Mouse (Mus musculus): Measurements from ENCODE around the gene Trio.

The Trio gene

DNA sequence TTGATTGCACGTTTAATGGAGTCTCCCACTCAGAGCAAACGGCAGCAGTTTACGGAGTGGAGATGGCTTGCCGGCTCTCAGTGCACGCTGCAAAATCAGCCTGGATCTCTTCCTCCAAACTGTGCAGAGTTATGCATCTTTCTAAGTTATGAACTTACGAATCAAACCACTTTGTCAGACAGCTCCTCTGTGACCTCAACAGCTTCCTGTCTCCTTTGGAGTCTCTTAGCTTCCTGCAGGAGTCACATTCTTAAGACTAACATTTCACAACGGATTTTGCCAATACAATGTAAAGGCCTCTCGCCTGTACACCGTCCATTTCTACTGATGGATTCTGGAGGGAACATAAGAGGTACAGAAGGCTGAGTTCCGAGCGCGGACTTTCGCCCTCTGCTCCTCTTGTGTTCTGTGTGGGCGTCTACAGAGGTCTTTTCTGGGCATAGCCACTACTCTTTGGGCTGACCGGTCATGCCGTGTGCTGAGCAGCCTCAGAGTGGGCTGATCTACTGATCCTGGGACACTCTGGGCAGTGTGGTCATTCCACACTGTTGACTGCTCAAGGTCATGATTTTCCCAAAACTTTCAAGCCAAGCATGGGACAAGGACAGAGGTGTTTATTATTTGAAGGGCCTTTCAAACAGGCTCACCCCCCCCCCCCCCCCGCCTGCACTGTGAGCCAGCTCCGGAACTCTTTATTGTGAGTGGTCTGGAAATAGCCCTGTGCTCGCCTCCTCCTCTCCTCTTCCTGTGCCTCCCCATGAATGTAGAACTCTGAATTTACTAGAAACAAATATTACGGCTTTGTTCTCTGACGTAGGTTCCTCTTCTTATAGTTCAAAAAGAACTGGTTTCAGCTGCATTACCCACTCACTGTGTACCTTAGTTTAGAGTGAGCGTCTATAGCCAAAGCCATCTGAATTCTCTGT is 229.4 kb downstream of the Trio start:
- no peak for DNase-seq (ENCODE audit: low spot score)

DNA sequence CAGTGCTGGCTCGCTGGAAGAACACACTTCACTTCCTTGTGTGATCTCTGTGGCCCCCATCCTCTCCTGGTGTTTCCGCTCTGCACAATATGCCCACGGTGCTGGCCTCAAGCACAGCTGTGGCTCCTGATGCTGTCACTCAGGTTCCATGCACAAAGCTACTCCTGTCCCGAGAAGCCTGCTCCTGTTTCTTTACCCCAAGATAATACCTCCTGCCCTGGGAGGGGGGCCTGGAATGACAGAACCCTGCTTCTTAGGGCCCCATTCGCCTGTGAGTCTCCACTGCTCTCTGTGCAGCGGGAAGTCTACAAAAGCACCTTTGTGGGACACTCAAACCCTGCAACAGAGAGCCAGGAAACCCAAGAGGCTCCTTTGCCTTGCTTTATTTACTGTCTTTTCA is 232.4 kb downstream of the Trio start:
- DNase-seq (ENCODE audit: low spot score): no peak

DNA sequence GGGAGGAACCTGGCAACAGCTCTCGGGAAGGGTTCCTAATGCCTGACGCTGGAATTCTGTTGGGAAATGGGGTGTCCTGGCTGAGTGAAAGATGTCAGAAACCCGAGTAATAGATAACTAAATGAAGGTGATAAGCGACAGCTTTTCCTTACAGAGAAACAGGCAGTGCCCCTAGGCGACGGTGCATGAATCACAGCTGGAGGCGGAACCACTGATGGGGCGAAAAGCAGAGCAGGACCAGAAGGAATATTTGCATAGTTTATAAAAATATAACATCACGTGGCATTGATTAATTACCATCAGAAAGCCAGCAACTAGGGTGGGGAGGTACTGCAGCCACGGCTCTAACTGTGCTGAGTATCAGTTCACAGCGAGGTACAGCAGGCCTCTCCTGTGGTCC is 233.2 kb downstream of the Trio start:
- DNase-seq (ENCODE audit: low spot score): no peak

DNA sequence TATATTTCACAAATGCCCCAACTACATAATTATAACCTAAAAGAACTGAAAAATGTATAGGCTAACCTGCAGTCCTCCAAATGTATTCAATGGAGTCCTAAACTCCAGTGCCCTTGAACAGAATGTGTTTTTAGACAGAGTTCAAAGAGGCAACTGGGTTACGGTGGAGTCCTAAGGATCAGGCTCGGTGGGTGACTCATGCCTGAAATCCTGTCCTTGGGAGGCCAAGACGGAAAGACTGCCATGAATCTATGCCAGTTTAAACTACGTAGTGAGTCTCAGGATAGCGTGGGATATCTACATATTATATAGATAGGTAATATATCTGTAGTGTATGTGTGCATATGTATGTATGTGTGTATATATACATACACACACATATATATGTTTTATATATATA is 234.5 kb downstream of the Trio start:
- no peak for DNase-seq (ENCODE audit: low spot score)

DNA sequence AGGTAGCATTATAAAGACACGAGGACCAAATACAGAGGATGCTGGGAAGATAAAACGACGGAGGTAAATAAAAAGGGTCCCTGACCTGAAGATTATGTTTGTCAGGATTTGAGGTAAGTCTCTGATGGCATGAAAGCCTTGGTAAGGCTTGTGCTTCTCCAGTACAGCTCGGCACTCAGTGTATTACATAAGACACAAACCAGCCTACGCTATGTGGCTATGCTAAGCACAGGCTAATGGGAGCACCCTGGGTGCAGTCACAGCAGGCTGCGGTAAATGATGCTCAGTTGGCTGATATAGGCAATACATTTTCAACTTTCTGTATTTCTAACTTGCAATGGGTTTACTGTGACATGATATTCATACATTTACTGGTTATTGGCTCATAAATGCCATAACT is 234.9 kb downstream of the Trio start:
- DNase-seq (ENCODE audit: low spot score): no peak

DNA sequence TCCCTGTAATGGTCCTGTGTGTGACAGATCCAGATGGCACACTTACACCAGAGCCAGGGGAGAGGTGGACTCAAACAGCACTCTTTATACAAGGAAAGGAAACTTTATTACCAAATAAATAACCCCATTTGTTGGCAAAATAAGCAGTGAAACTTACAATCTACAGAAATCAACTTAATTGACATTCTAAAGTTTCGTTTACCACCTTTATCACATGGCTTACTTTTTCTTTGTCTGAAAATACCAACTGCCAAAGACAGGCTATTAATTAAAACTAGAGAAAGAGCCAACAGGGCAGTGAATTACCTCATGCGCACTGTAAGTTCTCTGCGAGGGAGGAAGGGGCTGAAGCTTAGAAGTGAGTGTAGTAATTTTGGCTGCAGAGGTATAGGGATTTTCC is 236.3 kb downstream of the Trio start:
- no peak for DNase-seq (ENCODE audit: low spot score)

DNA sequence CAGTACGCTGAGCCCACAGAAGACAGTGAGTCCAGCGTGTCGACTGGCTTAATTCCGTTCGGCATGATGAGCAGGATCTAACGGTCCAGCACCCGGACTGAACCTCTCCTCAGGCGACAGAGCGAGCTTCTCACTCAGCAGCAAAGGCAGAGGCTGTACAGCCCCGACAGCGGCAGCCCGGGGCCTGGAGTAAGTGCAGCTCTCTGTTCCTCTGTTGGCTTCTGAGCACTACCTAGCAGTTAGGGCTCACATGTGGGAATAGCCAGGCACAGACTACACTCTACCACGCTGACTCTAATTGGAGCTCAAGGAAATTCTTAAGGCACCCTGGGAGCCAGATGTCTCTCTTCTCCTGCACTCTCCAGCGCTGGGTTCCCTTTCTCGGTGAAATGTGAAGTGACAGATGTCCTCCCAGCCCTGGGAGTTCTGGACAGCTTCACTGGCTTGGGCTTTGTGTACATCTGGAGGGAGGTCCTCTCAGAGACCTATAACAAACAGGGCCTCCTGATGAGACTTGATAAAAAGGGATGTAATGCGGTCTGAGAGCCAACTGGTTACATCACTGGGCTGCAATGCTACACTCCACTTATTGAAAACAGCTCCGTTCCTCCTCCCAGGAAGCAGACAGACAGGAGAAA is 237.4 kb downstream of the Trio start:
- no peak for DNase-seq (ENCODE audit: low spot score)

DNA sequence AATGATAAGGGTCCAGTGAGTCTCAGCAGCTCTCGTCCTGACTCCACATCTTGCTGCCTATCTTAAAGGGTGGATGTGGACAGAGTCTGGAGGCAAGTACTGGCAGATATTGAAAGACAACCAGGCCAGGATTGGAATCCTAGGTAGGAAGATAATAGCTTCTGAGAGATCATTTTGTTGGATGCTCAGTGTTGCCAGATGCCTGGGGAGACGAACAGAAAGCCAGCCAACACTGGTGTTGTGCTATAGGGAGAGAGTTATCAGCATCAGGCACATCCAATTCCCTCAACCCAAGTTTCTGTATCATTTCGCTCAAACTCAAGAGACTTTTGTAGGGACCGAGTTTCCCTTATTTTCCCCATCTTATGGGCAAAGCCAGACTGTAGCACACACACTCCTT is 238.5 kb downstream of the Trio start:
- DNase-seq (ENCODE audit: low spot score): no peak

DNA sequence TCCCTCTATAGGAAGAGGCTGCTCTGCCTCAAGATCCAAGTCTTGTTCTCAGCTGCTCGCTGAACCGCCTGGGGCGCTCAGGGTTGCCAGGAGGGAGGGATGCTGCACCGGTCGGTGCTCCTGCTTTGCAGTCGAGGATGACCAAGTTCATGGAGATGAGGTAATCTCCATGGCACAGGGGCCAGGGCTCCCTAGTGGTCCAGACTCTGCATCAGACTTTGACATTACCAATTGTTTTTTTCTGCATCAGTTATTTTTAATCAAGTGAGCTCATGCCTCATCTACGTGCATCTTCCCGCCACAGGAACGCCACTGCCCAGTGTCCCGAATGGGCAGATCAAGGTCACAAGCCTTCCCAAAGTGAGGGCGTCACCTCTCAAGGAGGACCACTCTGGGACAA is 239.2 kb downstream of the Trio start:
- DNase-seq (ENCODE audit: low spot score): no peak

DNA sequence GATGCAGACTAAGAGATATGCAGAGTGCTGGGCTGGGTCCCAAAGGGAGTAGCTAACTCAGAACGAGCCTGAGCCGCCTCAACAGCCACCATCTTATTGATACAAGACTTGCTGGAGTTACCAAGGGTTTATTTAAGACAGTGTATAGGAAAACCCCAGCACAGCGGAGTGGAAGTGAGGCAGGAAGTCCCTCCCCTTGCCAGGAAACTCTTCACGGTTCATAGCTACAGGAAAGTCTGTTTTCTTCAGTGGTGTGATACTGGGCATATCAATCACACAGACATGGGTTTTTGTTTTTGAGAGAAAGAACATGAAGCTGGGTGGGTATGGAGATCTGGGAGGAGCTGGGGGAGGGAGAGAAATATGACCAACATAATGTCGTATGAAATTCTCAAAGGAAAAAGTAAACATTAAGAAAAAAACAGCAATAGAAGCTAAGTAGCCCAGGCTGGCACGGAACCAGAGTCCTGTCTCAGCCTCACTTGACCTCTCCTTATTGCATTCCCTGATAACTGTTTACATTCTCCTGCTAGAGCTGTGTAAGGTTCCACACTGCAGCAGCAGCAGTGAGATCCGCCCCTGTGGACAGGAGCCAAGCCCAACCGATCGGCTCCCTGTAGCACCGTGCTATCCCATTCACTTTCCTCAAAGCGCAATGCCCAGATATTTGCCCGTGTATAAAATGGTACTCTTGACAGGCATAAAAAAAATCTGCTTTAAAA is 240.2 kb downstream of the Trio start:
- no peak for DNase-seq (ENCODE audit: low spot score)

DNA sequence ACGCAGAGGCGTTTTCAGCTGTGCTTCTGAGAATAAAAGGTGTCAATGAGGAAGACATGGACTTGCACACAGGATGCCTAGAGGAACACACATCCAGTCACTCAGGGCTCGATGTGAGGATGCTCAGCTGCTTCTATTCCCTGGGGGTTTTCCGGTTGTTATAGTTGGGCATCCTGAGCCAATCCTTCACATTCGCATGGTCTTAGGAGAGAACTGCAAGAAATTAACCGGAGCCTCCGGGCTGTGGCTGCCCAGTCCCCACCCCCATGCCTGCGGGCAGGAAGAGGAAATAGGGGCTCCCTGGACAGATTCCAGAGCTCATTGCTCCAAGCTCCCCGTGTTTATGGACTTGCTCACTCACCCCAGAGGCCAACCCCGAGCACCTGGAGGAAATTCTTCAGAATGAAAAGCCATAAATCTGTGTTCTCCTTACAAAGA is 241.5 kb downstream of the Trio start:
- DNase-seq (ENCODE audit: low spot score): no peak

DNA sequence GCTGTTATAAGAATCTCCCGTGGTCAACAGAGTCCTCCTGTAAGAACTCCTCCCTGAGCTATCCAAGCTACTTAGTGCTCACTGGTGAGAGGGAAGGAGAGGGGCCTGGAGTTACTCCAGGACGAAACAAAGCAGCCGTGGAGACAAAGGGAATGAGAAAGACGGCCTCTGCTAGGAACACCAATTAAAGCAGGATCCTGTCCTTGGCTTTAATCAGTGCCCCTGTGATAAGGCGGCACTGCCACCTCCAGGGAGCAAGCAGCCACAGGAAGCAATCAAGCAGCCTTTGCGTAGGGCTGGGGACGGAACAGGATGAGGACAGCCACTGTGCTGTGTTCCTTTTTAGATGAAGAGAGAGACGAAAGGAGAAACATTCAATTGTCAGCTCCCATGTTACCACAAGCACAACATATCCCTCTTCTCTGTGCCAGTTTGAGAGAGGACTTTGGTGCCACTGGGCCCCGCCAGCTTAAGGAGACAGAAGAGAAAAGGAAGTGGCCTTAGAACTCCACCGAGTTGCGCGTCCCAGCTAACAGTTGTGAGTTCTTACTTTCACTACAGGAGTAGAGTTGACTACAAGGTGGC is 242.0 kb downstream of the Trio start:
- DNase-seq (ENCODE audit: low spot score): no peak

DNA sequence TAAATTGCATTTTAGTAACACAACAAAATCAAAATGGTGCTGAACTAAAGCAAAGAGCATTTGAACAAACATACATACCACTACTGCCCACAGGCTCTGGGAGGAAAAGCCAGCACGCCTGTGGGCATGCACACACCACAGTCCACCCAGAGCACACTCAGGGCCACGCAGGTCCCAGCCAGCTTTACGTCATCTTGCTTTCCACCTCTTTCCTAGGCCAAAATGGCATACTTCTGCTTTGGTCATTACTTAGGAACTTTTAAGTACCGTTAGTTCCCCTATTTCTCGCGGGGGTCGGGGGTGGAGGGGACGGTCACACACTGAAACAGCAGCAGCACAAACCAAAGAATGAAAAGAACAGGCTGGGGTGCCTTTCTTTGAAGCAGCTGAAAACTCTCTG is 242.6 kb downstream of the Trio start:
- no peak for DNase-seq (ENCODE audit: low spot score)

DNA sequence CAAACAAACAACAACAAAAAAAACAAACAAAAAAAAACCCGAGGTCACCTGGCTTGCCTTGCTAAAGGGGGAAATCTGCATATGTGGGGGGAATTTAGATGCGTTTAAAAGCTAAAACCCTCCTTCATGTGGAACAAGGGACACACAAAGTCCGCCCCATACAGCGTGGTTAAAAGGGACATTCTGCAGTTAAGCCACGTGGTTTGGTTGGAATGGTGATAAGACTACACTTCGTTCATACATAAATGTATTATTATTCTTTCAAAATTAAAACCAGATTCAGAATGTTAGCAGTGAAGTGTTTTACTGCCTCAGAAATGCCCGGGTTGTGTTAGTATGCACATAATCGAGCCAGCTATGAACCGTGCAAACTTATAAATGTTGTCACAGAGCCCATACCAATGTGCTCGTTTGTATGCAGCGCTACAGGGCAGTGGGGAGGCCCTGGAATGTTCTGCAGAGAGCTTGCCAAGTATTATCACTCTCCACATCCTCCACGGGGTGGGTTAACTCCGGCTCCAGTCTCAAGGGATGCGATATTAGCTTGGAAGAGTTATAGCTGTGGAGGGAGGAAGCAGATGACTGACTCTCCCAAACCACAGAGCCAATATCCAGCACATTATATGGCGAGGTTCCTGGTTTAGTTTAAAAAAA is 243.1 kb downstream of the Trio start:
- no peak for DNase-seq (ENCODE audit: low spot score)

DNA sequence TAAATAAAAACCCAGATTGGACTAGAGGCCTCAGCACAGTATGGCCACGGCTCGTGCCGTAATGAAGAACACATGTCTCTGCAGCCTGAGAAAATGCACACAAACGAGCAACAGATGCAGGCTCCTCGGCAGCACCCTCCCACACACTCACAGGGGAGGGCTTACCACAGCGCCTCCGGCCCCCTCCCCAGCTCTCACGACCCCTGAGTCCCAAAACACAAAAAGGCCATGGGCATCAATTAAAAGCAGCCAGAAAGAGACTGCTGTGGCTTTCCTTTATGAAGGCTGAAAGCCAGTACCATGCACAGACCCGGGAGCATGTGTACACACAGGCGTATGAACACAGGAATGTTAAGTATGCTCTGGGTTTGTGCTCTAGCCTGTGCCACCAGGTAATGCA is 245.8 kb downstream of the Trio start:
- DNase-seq (ENCODE audit: low spot score): no peak

DNA sequence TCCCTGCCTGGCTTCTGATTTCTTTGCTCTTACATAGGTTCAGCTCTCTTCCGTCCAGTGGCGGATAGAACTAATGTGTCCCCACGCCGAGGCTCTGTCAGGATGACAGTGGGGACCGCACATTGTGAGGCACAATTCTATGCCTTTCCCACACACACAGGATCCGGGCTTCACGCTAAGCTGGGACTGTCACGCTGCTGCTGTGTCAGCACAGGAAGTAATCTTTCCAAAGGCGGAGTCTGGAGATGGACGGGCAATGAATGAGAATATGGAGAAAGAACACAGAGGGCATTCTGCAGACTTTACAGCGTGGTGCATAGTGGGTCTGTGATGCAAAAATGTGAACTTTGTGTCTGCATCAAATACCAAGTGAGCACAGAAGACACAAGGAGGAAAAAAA is 246.2 kb downstream of the Trio start:
- DNase-seq (ENCODE audit: low spot score): no peak

DNA sequence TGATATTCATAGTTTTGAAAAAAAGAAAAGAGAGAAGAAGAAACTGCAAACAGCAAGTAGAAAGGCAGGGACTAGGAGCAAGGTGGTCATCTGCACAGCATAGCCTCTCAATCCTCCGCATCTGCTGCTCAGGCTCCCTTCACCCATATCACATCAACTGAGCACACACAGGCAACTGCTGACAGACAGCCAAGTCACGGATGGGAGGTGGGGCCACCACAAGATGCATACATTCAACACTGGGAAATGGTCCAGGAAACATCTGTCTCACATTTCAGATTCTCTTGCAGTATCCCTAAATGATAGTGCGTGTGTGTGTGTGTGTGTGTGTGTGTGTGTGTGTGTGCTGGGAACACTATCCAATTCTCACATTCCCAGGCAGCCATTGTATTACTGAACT is 247.4 kb downstream of the Trio start:
- no peak for DNase-seq (ENCODE audit: low spot score)

DNA sequence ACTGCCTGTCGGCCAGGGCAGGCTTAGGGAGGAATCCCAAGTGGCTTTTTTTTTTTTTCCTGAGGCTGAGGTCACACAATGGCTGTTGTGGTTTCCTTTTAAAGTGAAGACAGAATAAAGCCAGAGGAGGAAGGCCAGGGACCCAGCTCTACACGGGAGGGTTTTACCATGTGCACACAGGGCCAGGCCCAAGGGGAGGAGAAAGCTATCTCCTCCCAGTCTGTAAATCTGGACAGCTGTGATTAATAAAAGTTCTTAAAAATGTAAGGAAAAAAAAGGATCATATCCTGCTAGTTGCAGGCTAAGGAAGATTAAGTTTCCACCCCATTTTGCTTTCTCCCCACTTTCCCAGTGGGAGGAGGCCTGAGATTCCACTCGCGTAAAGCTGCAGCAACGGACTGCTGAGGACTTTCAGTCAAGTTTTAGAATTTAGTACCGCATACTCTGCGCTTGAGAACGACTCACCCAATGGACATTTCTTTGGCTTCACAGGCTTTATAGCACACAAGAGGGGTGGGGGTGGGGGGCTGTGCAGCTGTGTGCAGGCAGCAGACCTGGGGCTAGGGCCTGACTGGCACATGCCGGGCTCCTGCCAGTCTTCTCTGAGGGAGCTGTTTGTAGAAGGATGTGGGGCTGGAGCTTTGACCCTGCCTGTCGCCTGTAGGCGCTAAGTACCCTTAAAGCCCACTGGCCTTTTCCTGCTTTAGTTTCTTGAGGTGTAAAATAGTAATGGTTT is 248.0 kb downstream of the Trio start:
- DNase-seq (ENCODE audit: low spot score): no peak

DNA sequence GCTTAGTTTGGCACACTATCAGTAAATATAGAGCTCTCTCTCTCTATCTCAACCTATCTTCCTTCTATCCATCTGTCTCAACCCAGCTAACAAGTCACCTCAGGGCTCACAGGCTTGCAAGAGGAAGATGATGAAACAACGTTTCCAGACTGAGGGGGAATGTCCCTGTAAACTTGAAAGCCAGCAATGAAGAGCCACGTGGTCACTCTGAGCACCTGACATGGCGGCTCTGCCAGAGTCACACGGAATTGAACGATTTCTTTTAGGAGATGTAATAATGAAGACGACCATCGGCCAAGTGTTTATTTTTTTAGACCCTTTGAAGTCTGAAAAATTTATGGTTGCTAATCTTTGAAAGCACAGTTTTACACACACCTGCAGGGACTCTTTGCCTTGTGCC is 251.2 kb downstream of the Trio start:
- no peak for DNase-seq (ENCODE audit: low spot score)

DNA sequence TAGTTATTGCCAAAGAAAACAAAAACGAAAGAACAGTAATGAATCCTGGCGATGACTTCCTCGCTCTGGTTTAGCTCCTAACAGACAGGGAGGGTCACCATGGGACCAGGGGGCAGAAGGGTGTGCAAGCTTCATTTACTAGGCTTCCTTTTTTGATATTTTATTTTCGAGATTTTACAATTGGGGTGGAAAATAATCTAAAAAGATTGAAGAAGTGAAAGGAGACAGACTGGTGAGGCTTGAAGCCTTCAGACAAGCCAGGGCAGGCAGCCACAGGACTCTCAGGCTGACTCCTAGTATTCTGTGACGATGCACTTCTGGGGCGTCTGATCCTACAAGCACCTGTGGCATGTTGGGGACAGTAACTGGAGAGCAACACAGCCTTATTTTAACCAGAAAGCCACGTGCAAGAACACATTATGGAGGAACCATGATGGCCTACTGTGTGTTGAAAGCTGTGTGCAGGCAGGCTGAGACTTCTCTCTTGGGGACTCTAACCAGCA is 253.5 kb downstream of the Trio start:
- no peak for DNase-seq (ENCODE audit: low spot score)

DNA sequence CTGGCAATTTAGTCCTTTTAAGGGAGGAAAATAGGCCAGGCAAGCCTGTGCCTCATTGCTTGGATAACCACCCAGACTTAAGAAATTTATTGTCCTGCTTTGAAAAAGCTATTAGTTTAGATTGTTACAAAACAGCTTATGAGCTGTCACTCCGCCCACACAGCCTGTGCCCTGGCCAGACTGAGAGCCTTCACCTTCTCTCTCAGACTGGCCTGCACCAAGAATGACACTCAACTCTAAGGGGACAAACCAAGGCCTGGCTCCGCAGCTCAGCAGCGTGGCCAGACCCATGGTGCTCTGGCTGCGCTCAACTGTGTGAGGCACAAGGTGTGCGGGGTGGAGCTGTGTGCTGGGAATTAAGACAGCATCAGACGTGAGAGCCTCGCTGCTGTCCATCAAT is 254.1 kb downstream of the Trio start:
- DNase-seq (ENCODE audit: low spot score): no peak

Data from ovary, postnatal 10 days (tissue).